7 mouse cellular contexts compared by ENCODE assay signal in the genomic region with DNA sequence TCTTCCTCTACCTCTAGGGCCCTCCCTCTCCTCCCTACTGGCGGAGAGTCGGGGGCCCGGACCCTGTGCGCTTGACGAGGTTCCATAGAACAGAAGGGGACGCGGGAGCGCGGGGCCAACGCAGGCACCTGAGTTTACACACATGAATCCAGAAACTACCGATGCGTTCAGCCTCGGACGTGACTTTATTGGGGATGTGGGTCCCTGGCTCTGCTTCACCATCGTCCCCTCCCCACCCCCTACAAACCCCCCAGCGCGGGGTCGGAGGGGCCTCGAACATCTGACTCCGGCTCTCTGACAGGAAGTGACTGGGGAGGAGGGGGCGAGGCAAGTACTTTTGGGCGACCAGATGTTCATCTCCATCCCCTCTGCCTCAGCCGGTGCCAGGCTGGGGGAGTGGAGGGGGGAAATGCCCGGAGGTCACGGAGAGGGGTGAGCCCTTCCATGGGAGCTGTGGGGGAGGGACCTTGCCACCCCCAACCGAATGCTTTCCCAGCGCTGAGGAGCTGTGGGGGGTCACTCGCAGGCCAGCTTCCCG. TPM values are rescaled to one million over a fixed set of nuclear protein-coding genes. Genes with fewer than 3 reads are reported as not detected.
DNase-seq lines count a peak whose midpoint lies in the region; ATAC-seq and TF ChIP-seq lines count a peak whose summit lies in the region.

No protein-coding gene starts in this region.

- peak overlapping the region; percentile 78 for H3K9ac ChIP-seq in liver, embryonic 12.5 days

- no peaks in the 10 kb centered on the region for H3K36me3 ChIP-seq in testis, adult 2 months (ENCODE audit: control insufficient read depth, insufficient read depth, low read length)
- no peaks in the 10 kb centered on the region for H3K36me3 ChIP-seq in liver, embryonic 12.5 days

- no peak overlapping the region for H3K27ac ChIP-seq in testis, adult 2 months (ENCODE audit: control insufficient read depth, insufficient read depth, low read depth, low read length)
- peak overlapping the region; percentile 88 for H3K27ac ChIP-seq in liver, embryonic 12.5 days

- peak overlapping the region; percentile 84; the same call in 1 of the 2 replicates for H3K4me3 ChIP-seq in testis, adult 2 months (ENCODE audit: control insufficient read depth, low read depth, low read length)
- H3K4me3 ChIP-seq in liver, embryonic 12.5 days, result peak overlapping the region; percentile 72

- no peak for TF ChIP-seq POLR2A in testis, adult 2 months (IDR thresholded peaks at IDR 0.05; ENCODE audit: control insufficient read depth, low read depth, low read length)

- peak overlapping the region; percentile 89 for H3K4me2 ChIP-seq in liver, embryonic 12.5 days

- no peak for DNase-seq in testis, postnatal 10 days (ENCODE audit: low spot score)
- peak; percentile 34 to 49 for DNase-seq in thymus, adult 18-20 months
- no peak for DNase-seq in urinary bladder, adult 2 months (ENCODE audit: low spot score)

- peaks cover 15% of the 10 kb centered on the region for H3K4me1 ChIP-seq in testis, adult 2 months (ENCODE audit: control insufficient read depth, insufficient read depth, low read length)
- H3K4me1 ChIP-seq in liver, embryonic 12.5 days, result peaks cover 73% of the 10 kb centered on the region

- 0 out of 2 replicates have a peak, but pooled peaks have one; percentile 18 for ATAC-seq in granulocyte monocyte progenitor cell, adult 5-6 weeks (replicated peaks; ENCODE audit: poor library complexity, severe bottlenecking)
- no peak for ATAC-seq in liver, embryonic 12.5 days
- no peak for ATAC-seq in monocyte, adult 5-6 weeks (replicated peaks; ENCODE audit: insufficient number of reproducible peaks, low FRiP score, low TSS enrichment, poor library complexity, severe bottlenecking)

- TF ChIP-seq CTCF in testis, adult 2 months (IDR thresholded peaks at IDR 0.05; ENCODE audit: control insufficient read depth, insufficient read depth, insufficient replicate concordance, low read depth, low read length), result no peak

- 1% methylated on average over 29 of the region's 29 CpGs for WGBS in liver, embryonic 12.5 days (ENCODE audit: insufficient replicate concordance)

- H3K9me3 ChIP-seq in liver, embryonic 12.5 days (replicated peaks), result no peaks in the 10 kb centered on the region

- H3K27me3 ChIP-seq in testis, adult 2 months (ENCODE audit: control insufficient read depth, insufficient read depth, low read length), result no peaks in the 10 kb centered on the region
- H3K27me3 ChIP-seq in liver, embryonic 12.5 days (replicated peaks), result peaks cover 58% of the 10 kb centered on the region

RNA-seq across cellular contexts. Expression of a gene that starts 0.8 kb away (rescaled TPM):
- 3.2 and 4.3 TPM in 2 replicates for polyA plus RNA-seq in testis, adult 2 months (2012; rRNA removed)
- total RNA-seq in granulocyte monocyte progenitor cell, adult 5-6 weeks (2014; fragmentation: Nextera tagmentation), result 3.3 TPM in 1 of 2 replicates, not detected in the other
- 0.04 TPM in 1 of 2 replicates, not detected in the other for total RNA-seq in granulocyte monocyte progenitor cell, adult 5-6 weeks (2017)
- 1.9 and 2.0 TPM in 2 replicates for polyA plus RNA-seq in liver, embryonic 12.5 days (2016; fragmentation: Nextera tagmentation; extraction: Ambion mirVana)
- polyA plus RNA-seq in urinary bladder, adult 2 months (2012; rRNA removed), result 41.6 and 64.2 TPM in 2 replicates
- total RNA-seq in monocyte, adult 5-6 weeks (2017), result not detected in 3 replicates

RNA-seq across cellular contexts. Expression of a gene that starts 13.6 kb away (rescaled TPM):
- 0.12 and 0.36 TPM in 2 replicates for polyA plus RNA-seq in testis, adult 2 months (2012; rRNA removed)
- not detected in 2 replicates for total RNA-seq in granulocyte monocyte progenitor cell, adult 5-6 weeks (2014; fragmentation: Nextera tagmentation)
- 0.69 TPM in 1 of 2 replicates, not detected in the other for total RNA-seq in granulocyte monocyte progenitor cell, adult 5-6 weeks (2017)
- 1.4 and 1.6 TPM in 2 replicates for polyA plus RNA-seq in liver, embryonic 12.5 days (2016; fragmentation: Nextera tagmentation; extraction: Ambion mirVana)
- polyA plus RNA-seq in urinary bladder, adult 2 months (2012; rRNA removed), result 0.65 and 0.84 TPM in 2 replicates
- total RNA-seq in monocyte, adult 5-6 weeks (2017), result not detected in 3 replicates

RNA-seq across cellular contexts. Expression of a gene that starts 23.2 kb away (rescaled TPM):
- 444 and 603 TPM in 2 replicates for polyA plus RNA-seq in testis, adult 2 months (2012; rRNA removed)
- total RNA-seq in granulocyte monocyte progenitor cell, adult 5-6 weeks (2014; fragmentation: Nextera tagmentation), result 2,618 and 3,063 TPM in 2 replicates
- 785 and 838 TPM in 2 replicates for total RNA-seq in granulocyte monocyte progenitor cell, adult 5-6 weeks (2017)
- polyA plus RNA-seq in liver, embryonic 12.5 days (2016; fragmentation: Nextera tagmentation; extraction: Ambion mirVana), result 472 and 487 TPM in 2 replicates
- 1,892 and 2,281 TPM in 2 replicates for polyA plus RNA-seq in urinary bladder, adult 2 months (2012; rRNA removed)
- 363 to 372 TPM (median 364 TPM) in 3 replicates for total RNA-seq in monocyte, adult 5-6 weeks (2017)

RNA-seq across cellular contexts. Expression of a gene that starts 38.1 kb away (rescaled TPM):
- 4.3 and 4.4 TPM in 2 replicates for polyA plus RNA-seq in testis, adult 2 months (2012; rRNA removed)
- total RNA-seq in granulocyte monocyte progenitor cell, adult 5-6 weeks (2014; fragmentation: Nextera tagmentation), result 41.7 and 47.9 TPM in 2 replicates
- 15.0 and 16.4 TPM in 2 replicates for total RNA-seq in granulocyte monocyte progenitor cell, adult 5-6 weeks (2017)
- 18.8 and 22.1 TPM in 2 replicates for polyA plus RNA-seq in liver, embryonic 12.5 days (2016; fragmentation: Nextera tagmentation; extraction: Ambion mirVana)
- 11.6 and 18.0 TPM in 2 replicates for polyA plus RNA-seq in urinary bladder, adult 2 months (2012; rRNA removed)
- 8.8 to 18.2 TPM (median 13.0 TPM) in 3 replicates for total RNA-seq in monocyte, adult 5-6 weeks (2017)

Comparison
In these comparisons a context has a peak if more than half of its experiments do, and no peak if none do; other contexts are left out.
1. DNase-seq: peak in thymus, adult 18-20 months (2 of 2); none in testis, postnatal 10 days (single experiment) and urinary bladder, adult 2 months (single experiment).